Mouse (Mus musculus) kidney, adult 2 months (tissue): ENCODE measurements around the gene Ddrgk1.

Source experiments
- CTCF ChIP-seq: fragments of 200-500 bp; conservative IDR thresholded peaks from 2 replicates; pipeline ENCODE4 v1.5.1; 2011; ENCODE audit warnings: low read depth, mild to moderate bottlenecking, control low read depth, low read length, moderate library complexity, mixed read lengths; ENCODE audit not compliant: insufficient read depth, insufficient read length
- POLR2A ChIP-seq: fragments of 200-500 bp; IDR thresholded peaks from one replicate; pipeline ENCODE4 v1.6.1; 2011; ENCODE audit warnings: low read depth, low read length, control low read depth

DNA sequence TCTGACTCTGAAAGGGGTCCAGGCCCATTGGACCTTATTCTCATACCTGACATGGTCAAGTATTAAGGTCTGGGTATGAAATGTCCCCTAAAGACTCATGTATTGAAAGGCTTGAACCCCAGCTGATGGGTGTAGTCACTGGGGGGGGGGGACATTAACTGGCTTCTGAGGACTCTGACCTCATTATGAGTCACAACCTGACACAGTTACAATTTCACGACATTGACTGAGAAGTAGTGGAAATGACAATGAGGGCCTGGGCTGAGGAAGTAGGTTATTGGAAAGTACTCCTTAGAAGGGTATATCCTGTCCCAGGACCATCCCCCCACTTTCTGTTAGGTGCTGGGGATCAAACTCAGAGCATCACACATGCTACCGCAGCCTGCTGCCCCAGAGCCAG lies 24.6 kb upstream of the Ddrgk1 start:
- TF ChIP-seq CTCF, result no peak
- no peak for TF ChIP-seq POLR2A
